Mouse (Mus musculus) limb, embryonic 14.5 days (tissue): ENCODE results near the gene Gm20388. TPM values are rescaled to one million over a fixed set of nuclear protein-coding genes. Genes with fewer than 3 reads are reported as not detected.

ENCODE experiments used
- ATAC-seq: fragments of 200-750 bp; cut with Nextera tagmentation; 2 replicates; pipeline ENCODE4 v1.8.0; 2017; ENCODE audit warnings: low read depth, moderate number of reproducible peaks, moderate TSS enrichment; ENCODE audit not compliant: low FRiP score
- DNase-seq: peaks from one replicate; pipeline ENCODE4 v3.0.0-alpha.2; 2015; ENCODE audit warnings: low spot score
- H3K27ac ChIP-seq: fragments of 300-500 bp; sonication (generic); replicated peaks from 2 replicates; pipeline ENCODE4 v1.5.1; 2014; ENCODE audit warnings: low read depth, mild to moderate bottlenecking, low read length, moderate library complexity, mixed read lengths
- H3K27me3 ChIP-seq: fragments of 300-500 bp; sonication (generic); 2 replicates; pipeline ENCODE4 v1.6.1; 2014; ENCODE audit warnings: low read length, mixed read lengths; ENCODE audit not compliant: control insufficient read depth, insufficient read depth
- H3K36me3 ChIP-seq: fragments of 300-500 bp; sonication (generic); 2 replicates; pipeline ENCODE4 v1.6.1; 2014; ENCODE audit warnings: mild to moderate bottlenecking, low read length, moderate library complexity, mixed read lengths; ENCODE audit not compliant: control insufficient read depth, insufficient read depth
- H3K4me1 ChIP-seq: fragments of 300-500 bp; sonication (generic); 2 replicates; pipeline ENCODE4 v1.6.1; 2014; ENCODE audit warnings: antibody characterized with exemption, low read length, mixed read lengths; ENCODE audit not compliant: control insufficient read depth, insufficient read depth
- H3K4me2 ChIP-seq: fragments of 300-500 bp; sonication (generic); replicated peaks from 2 replicates; pipeline ENCODE4 v1.6.1; 2014; ENCODE audit warnings: low read depth, mild to moderate bottlenecking, low read length, moderate library complexity; ENCODE audit not compliant: severe bottlenecking
- H3K4me3 ChIP-seq: fragments of 300-500 bp; sonication (generic); replicated peaks from 2 replicates; pipeline ENCODE4 v1.5.1; 2014; ENCODE audit warnings: low read length
- H3K9ac ChIP-seq: fragments of 300-500 bp; sonication (generic); 2 replicates; pipeline ENCODE4 v1.6.1; 2014; ENCODE audit warnings: mild to moderate bottlenecking, low read depth, low read length, moderate library complexity; ENCODE audit not compliant: severe bottlenecking
- H3K9me3 ChIP-seq: fragments of 300-500 bp; sonication (generic); 2 replicates; pipeline ENCODE4 v1.6.1; 2016; ENCODE audit warnings: low read length; ENCODE audit not compliant: control insufficient read depth
- POLR2A ChIP-seq: fragments of 200-500 bp; IDR thresholded peaks from 2 replicates; pipeline ENCODE4 v1.8.0; 2012; ENCODE audit warnings: inconsistent platforms, mild to moderate bottlenecking, moderate library complexity, borderline replicate concordance; ENCODE audit not compliant: insufficient read depth, insufficient read length; ENCODE audit errors: extremely low read depth
- WGBS: fragments of 180-500 bp; shearing (Covaris S2); extraction: QIAGEN DNeasy Blood & Tissue Kit; methylation state at CpG from one replicate; pipeline ENCODE4 v1.1.7; 2014; 5-methylcytosine and 5-hydroxymethylcytosine counted together
- polyA plus RNA-seq, 2 experiments: library from polyadenylated mRNA; depleted of rRNA in 1 of 2; stranded (reverse) in 1 of 2; unstranded in 1 of 2; fragments of >200 nt; fragmentation: Nextera tagmentation in 1 of 2; extraction: Ambion mirVana in 1 of 2; gene quantifications; 2 replicates each; pipeline versions ENCODE4 v1.2.1 to v1.2.3; 2012 to 2014

Gene Gm20388
- polyA plus RNA-seq, 2 experiments, result 1.9 to 49.9 TPM

DNA sequence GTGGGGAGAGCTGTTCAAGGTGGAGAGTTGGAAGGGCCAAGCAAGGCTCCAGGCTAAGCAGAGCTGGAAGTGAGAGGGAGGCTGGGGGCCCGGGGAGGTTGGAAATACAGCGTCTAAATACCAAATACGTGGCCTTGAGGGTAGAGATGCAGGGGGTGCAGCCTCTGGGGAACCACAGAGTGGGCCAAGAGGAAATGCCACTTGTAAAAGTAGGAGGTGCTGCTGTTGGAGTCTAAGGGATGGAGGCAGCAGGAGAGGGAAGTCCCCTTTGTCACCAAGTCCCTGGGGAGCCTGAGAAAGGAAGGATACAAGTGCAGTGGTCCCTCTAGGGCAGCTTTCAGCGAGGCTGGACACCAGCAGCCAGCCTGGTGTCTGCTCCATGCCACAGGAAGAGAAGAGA is 615.9 kb downstream of the Gm20388 start:
- Histone ChIP-seq H3K27me3 (no peaks in the 10 kb centered on the region), H3K4me1 (peaks cover 29% of the 10 kb centered on the region), H3K9ac (no peak overlapping the region), H3K27ac (no peak overlapping the region), H3K9me3 (no peaks in the 10 kb centered on the region), H3K4me3 (no peak overlapping the region), H3K36me3 (no peaks in the 10 kb centered on the region), H3K4me2 (no peak overlapping the region)
- WGBS, result 25% methylated on average over 3 of the region's 4 CpGs
- no peak for TF ChIP-seq POLR2A
- ATAC-seq, result no peak
- no peak for DNase-seq

DNA sequence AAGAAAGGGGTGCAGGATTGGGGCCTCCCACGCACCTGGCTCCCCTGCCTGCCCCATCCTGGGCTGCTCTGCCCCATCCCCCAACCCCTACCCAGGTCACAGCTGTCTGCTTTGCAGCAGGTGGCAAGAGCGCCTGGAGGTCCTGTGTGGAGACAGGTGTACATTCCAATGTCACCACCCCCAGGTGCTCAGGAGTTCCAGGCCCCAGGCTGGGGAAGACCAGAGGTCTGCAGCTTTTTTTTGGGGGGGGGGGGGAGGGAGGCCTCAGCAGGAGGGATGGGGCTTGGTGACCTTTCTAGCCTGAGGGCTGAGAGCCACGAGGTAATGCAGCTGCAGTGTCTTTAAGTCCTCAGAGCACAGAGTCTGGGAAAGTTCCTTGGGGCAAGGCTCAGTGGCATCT is 617.7 kb downstream of the Gm20388 start:
- no peak for TF ChIP-seq POLR2A
- ATAC-seq, result peak; percentile 27
- Histone ChIP-seq H3K27ac (no peak overlapping the region), H3K36me3 (no peaks in the 10 kb centered on the region), H3K4me1 (peaks cover 45% of the 10 kb centered on the region), H3K4me2 (no peak overlapping the region), H3K9ac (no peak overlapping the region), H3K4me3 (no peak overlapping the region), H3K27me3 (no peaks in the 10 kb centered on the region), H3K9me3 (no peaks in the 10 kb centered on the region)
- WGBS, result 27% methylated on average over 3 of the region's 3 CpGs
- no peak for DNase-seq

DNA sequence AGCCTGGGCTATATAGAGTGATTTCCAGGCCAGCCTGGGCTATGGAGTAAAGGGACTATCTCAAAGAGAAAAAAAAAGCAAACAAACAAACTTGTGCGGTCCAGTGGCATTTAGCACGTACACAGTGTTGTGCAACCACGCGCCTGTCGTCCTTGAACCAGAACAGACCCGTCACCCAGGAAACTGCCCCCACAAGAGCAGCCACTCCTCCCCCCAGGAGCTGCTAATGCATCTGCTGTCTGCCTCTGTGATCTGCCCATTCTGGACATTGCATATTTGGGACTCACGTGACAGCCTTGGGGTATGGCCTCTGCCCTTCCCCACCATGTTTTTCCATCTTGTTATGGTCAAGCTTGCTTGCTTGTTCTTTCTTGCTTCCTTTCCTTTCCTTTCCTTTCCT is 618.6 kb downstream of the Gm20388 start:
- no peak overlapping the region for H3K4me3 ChIP-seq

GRCm38 (mm10) chr8:120530954-120531656 is 620.5 kb downstream of the Gm20388 start:
- Histone ChIP-seq H3K4me3 (no peak overlapping the region), H3K4me2 (no peak overlapping the region), H3K9ac (no peak overlapping the region), H3K27me3 (no peaks in the 10 kb centered on the region), H3K4me1 (peaks cover 67% of the 10 kb centered on the region), H3K36me3 (no peaks in the 10 kb centered on the region), H3K9me3 (no peaks in the 10 kb centered on the region), H3K27ac (no peak overlapping the region)
- ATAC-seq (no peak), DNase-seq (no peak)
- no peak for TF ChIP-seq POLR2A
- WGBS, result 56% methylated on average over 16 of the region's 16 CpGs

More for the DNA sequence above, 618.6 kb downstream of the Gm20388 start:
- Histone ChIP-seq H3K4me1 (peaks cover 54% of the 10 kb centered on the region), H3K27me3 (no peaks in the 10 kb centered on the region), H3K9me3 (no peaks in the 10 kb centered on the region), H3K27ac (no peak overlapping the region), H3K36me3 (no peaks in the 10 kb centered on the region), H3K9ac (no peak overlapping the region), H3K4me2 (no peak overlapping the region)
- ATAC-seq, result no peak
- no peak for DNase-seq
- 63% methylated on average over 7 of the region's 7 CpGs for WGBS
- no peak for TF ChIP-seq POLR2A

DNA sequence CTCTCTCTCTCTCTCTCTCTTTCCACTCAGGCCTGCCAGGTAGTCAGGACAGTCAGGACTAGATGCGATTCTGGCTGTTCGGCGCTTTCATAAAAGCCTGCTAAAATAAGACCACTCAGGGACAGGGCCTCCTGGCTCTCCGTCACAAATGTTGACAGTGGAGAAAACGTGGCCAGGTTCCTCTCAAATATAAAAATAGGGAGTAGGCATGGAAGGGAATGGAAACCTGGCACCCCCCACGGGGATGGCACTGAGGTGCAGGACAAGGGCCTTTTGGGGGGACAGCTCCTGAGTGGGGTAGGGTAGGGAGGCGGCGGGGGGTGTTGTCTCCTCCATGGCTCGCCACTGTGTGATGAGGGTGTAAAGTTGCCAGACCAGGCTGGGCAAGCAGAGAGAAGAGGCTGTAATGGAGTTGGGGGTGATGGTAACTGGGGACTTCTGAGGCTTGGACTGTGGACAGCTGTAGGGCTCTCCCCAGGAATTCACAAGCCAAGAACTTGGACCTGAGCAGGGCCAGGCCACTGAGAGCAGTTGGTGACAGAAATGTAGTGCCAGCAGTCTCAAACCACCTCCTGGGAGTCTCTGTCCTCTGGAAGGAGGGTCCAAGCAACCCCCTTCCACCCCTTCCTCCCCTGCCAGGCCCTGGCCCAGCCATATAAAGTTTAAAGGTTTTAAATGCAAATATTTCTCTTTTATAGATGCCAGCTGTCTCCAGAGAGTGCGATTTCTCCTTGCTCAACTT is 621.3 kb downstream of the Gm20388 start:
- WGBS, result 32% methylated on average over 10 of the region's 10 CpGs
- Histone ChIP-seq H3K9me3 (no peaks in the 10 kb centered on the region), H3K27me3 (no peaks in the 10 kb centered on the region), H3K27ac (no peak overlapping the region), H3K4me2 (peak overlapping the region; percentile 45), H3K36me3 (no peaks in the 10 kb centered on the region), H3K4me3 (no peak overlapping the region), H3K4me1 (peaks cover 65% of the 10 kb centered on the region), H3K9ac (no peak overlapping the region)
- DNase-seq, result no peak
- no peak for TF ChIP-seq POLR2A
- ATAC-seq, result peak; percentile 11; the same call in 1 of the 2 replicates
